Mouse (Mus musculus) hindbrain, embryonic 13.5 days (tissue): ENCODE measurements at regions not wholly inside any gene's neighbourhood (a gene's known extent, or its start where the extent isn't known, plus 50 kb on each side); places are given as distances from the start of the nearest gene placed in this dataset.

Experiments
- ATAC-seq: fragments of 200-750 bp; cut with Nextera tagmentation; 2 replicates; pipeline ENCODE4 v1.8.0; 2017; ENCODE audit warnings: moderate TSS enrichment; ENCODE audit not compliant: low FRiP score
- H3K27ac ChIP-seq: fragments of 300-500 bp; sonication (generic); 2 replicates; pipeline ENCODE4 v1.5.1; 2015; ENCODE audit warnings: inconsistent platforms, mild to moderate bottlenecking, moderate library complexity
- H3K27me3 ChIP-seq: fragments of 300-500 bp; sonication (generic); 2 replicates; pipeline ENCODE4 v1.6.1; 2015; ENCODE audit warnings: mild to moderate bottlenecking, inconsistent platforms
- H3K36me3 ChIP-seq: fragments of 300-500 bp; sonication (generic); 2 replicates; pipeline ENCODE4 v1.6.1; 2015; ENCODE audit warnings: mild to moderate bottlenecking, inconsistent platforms
- H3K4me1 ChIP-seq: fragments of 300-500 bp; sonication (generic); replicated peaks from 2 replicates; pipeline ENCODE4 v1.6.1; 2015; ENCODE audit warnings: inconsistent platforms
- H3K4me2 ChIP-seq: fragments of 300-500 bp; sonication (generic); 2 replicates; pipeline ENCODE4 v1.6.1; 2015; ENCODE audit warnings: inconsistent platforms, mild to moderate bottlenecking, moderate library complexity
- H3K4me3 ChIP-seq: fragments of 300-500 bp; sonication (generic); 2 replicates; pipeline ENCODE4 v1.5.1; 2015; ENCODE audit warnings: mild to moderate bottlenecking, inconsistent platforms
- H3K9ac ChIP-seq: fragments of 300-500 bp; sonication (generic); 2 replicates; pipeline ENCODE4 v1.6.1; 2015; ENCODE audit warnings: mild to moderate bottlenecking, inconsistent platforms
- H3K9me3 ChIP-seq: fragments of 300-500 bp; sonication (generic); 2 replicates; pipeline ENCODE4 v1.6.1; 2016; ENCODE audit warnings: inconsistent platforms
- WGBS: fragments of 180-500 bp; shearing (Covaris S2); methylation state at CpG from one replicate; pipeline ENCODE4 v1.1.7; 2015; 5-methylcytosine and 5-hydroxymethylcytosine counted together

- Histone ChIP-seq H3K4me3 (no peak overlapping the region), H3K27me3 (no peaks in the 10 kb centered on the region)
- WGBS = 92% methylated on average over 3 of the region's 3 CpGs
These were observed 1246.8 kb upstream of the A1bg start for GRCm38 (mm10) chr15:62169591-62170019.

GRCm38 (mm10) chr15:62168958-62169590 lies 1246.3 kb upstream of the A1bg start:
- Histone ChIP-seq H3K4me1 (no peaks in the 10 kb centered on the region), H3K4me3 (no peak overlapping the region), H3K27ac (no peak overlapping the region), H3K27me3 (no peaks in the 10 kb centered on the region), H3K9ac (no peak overlapping the region), H3K9me3 (no peaks in the 10 kb centered on the region), H3K36me3 (no peaks in the 10 kb centered on the region), H3K4me2 (no peak overlapping the region)
- ATAC-seq = no peak
- WGBS = 94% methylated on average over 8 of the region's 8 CpGs

More at GRCm38 (mm10) chr15:62169591-62170019, 1246.8 kb upstream of the A1bg start:
- no peaks in the 10 kb centered on the region for H3K36me3 ChIP-seq
- H3K4me2 ChIP-seq = no peak overlapping the region
- no peaks in the 10 kb centered on the region for H3K9me3 ChIP-seq
- H3K4me1 ChIP-seq = no peaks in the 10 kb centered on the region
- H3K27ac ChIP-seq = no peak overlapping the region
- no peak for ATAC-seq
- H3K9ac ChIP-seq = no peak overlapping the region

GRCm38 (mm10) chr15:62168522-62168921 lies 1245.7 kb upstream of the A1bg start:
- H3K9me3 ChIP-seq = no peaks in the 10 kb centered on the region
- no peak overlapping the region for H3K4me2 ChIP-seq
- WGBS = 88% methylated on average over 2 of the region's 2 CpGs
- H3K36me3 ChIP-seq = no peaks in the 10 kb centered on the region
- no peaks in the 10 kb centered on the region for H3K4me1 ChIP-seq
- no peak overlapping the region for H3K27ac ChIP-seq
- H3K9ac ChIP-seq = no peak overlapping the region
- H3K27me3 ChIP-seq = no peaks in the 10 kb centered on the region
- no peak overlapping the region for H3K4me3 ChIP-seq
- ATAC-seq = no peak

GRCm38 (mm10) chr15:62166786-62167185 lies 1244.0 kb upstream of the A1bg start:
- Histone ChIP-seq H3K4me2 (no peak overlapping the region), H3K4me3 (no peak overlapping the region), H3K27ac (no peak overlapping the region), H3K9me3 (no peaks in the 10 kb centered on the region), H3K27me3 (no peaks in the 10 kb centered on the region), H3K9ac (no peak overlapping the region), H3K36me3 (no peaks in the 10 kb centered on the region), H3K4me1 (no peaks in the 10 kb centered on the region)
- ATAC-seq = no peak
- WGBS = 97% methylated on average over 5 of the region's 5 CpGs

GRCm38 (mm10) chr15:62165826-62166500 lies 1243.2 kb upstream of the A1bg start:
- Histone ChIP-seq H3K27me3 (no peaks in the 10 kb centered on the region), H3K27ac (no peak overlapping the region), H3K9me3 (no peaks in the 10 kb centered on the region), H3K9ac (no peak overlapping the region), H3K4me1 (no peaks in the 10 kb centered on the region), H3K36me3 (no peaks in the 10 kb centered on the region), H3K4me3 (no peak overlapping the region), H3K4me2 (no peak overlapping the region)
- ATAC-seq = no peak
- WGBS = 96% methylated on average over 10 of the region's 10 CpGs

- WGBS = 96% methylated on average over 9 of the region's 9 CpGs
- Histone ChIP-seq H3K4me2 (no peak overlapping the region), H3K36me3 (no peaks in the 10 kb centered on the region), H3K9me3 (no peaks in the 10 kb centered on the region), H3K27me3 (no peaks in the 10 kb centered on the region), H3K9ac (no peak overlapping the region), H3K27ac (no peak overlapping the region), H3K4me3 (no peak overlapping the region), H3K4me1 (no peaks in the 10 kb centered on the region)
- no peak for ATAC-seq
These were observed 1242.1 kb upstream of the A1bg start for GRCm38 (mm10) chr15:62164766-62165410.

- H3K4me1 ChIP-seq = no peaks in the 10 kb centered on the region
- H3K36me3 ChIP-seq = no peaks in the 10 kb centered on the region
- no peak for ATAC-seq
- H3K4me3 ChIP-seq = no peak overlapping the region
- H3K4me2 ChIP-seq = no peak overlapping the region
- no peak overlapping the region for H3K27ac ChIP-seq
- 79% methylated on average over 5 of the region's 5 CpGs for WGBS
- no peaks in the 10 kb centered on the region for H3K9me3 ChIP-seq
- no peaks in the 10 kb centered on the region for H3K27me3 ChIP-seq
- no peak overlapping the region for H3K9ac ChIP-seq
These were observed 1240.4 kb upstream of the A1bg start for GRCm38 (mm10) chr15:62163203-62163602.

GRCm38 (mm10) chr15:62162648-62163194 lies 1239.9 kb upstream of the A1bg start:
- Histone ChIP-seq H3K36me3 (no peaks in the 10 kb centered on the region), H3K9ac (no peak overlapping the region), H3K9me3 (no peaks in the 10 kb centered on the region), H3K27me3 (no peaks in the 10 kb centered on the region), H3K4me3 (no peak overlapping the region), H3K4me2 (no peak overlapping the region), H3K4me1 (no peaks in the 10 kb centered on the region), H3K27ac (no peak overlapping the region)
- 81% methylated on average over 4 of the region's 4 CpGs for WGBS
- no peak for ATAC-seq

- H3K9ac ChIP-seq = no peak overlapping the region
- no peaks in the 10 kb centered on the region for H3K27me3 ChIP-seq
- WGBS = 76% methylated on average over 8 of the region's 8 CpGs
- no peaks in the 10 kb centered on the region for H3K9me3 ChIP-seq
- no peaks in the 10 kb centered on the region for H3K4me1 ChIP-seq
- no peak overlapping the region for H3K4me2 ChIP-seq
- no peak overlapping the region for H3K27ac ChIP-seq
- H3K36me3 ChIP-seq = no peaks in the 10 kb centered on the region
- H3K4me3 ChIP-seq = no peak overlapping the region
- no peak for ATAC-seq
These were observed 1239.3 kb upstream of the A1bg start for GRCm38 (mm10) chr15:62161975-62162647.

GRCm38 (mm10) chr15:62161061-62161460 lies 1238.2 kb upstream of the A1bg start:
- Histone ChIP-seq H3K4me1 (no peaks in the 10 kb centered on the region), H3K27me3 (no peaks in the 10 kb centered on the region), H3K4me2 (no peak overlapping the region), H3K27ac (no peak overlapping the region), H3K4me3 (no peak overlapping the region), H3K36me3 (no peaks in the 10 kb centered on the region), H3K9me3 (no peaks in the 10 kb centered on the region), H3K9ac (no peak overlapping the region)
- ATAC-seq = no peak
- 89% methylated on average over 8 of the region's 8 CpGs for WGBS

- Histone ChIP-seq H3K4me2 (no peak overlapping the region), H3K4me1 (no peaks in the 10 kb centered on the region), H3K27me3 (no peaks in the 10 kb centered on the region), H3K4me3 (no peak overlapping the region), H3K9ac (no peak overlapping the region), H3K36me3 (no peaks in the 10 kb centered on the region), H3K27ac (no peak overlapping the region), H3K9me3 (no peaks in the 10 kb centered on the region)
- no peak for ATAC-seq
- 92% methylated on average over 8 of the region's 8 CpGs for WGBS
These were observed 1236.3 kb upstream of the A1bg start for GRCm38 (mm10) chr15:62158875-62159675.
